Mouse (Mus musculus): ENCODE results near the gene Ppp2r2c. TPM values are rescaled to one million over a fixed set of nuclear protein-coding genes. Genes with fewer than 3 reads are reported as not detected.

The Ppp2r2c gene
- polyA plus RNA-seq, 1 experiment from 2014 or later: 0.83 TPM

GRCm38 (mm10) chr5:36888911-36889310, 20.6 kb downstream of the Ppp2r2c start:
- no peak overlapping the region for H3K9ac ChIP-seq
- no peak overlapping the region for H3K27ac ChIP-seq
- no peaks in the 10 kb centered on the region for H3K9me3 ChIP-seq
- no peaks in the 10 kb centered on the region for H3K36me3 ChIP-seq
- ATAC-seq (ENCODE audit: insufficient number of reproducible peaks, low FRiP score, low TSS enrichment, low read depth): no peak
- H3K4me2 ChIP-seq: no peak overlapping the region
- 85% methylated on average over 11 of the region's 11 CpGs for WGBS
- H3K4me1 ChIP-seq: no peaks in the 10 kb centered on the region
- H3K4me3 ChIP-seq: no peak overlapping the region
- H3K27me3 ChIP-seq: peaks cover 5% of the 10 kb centered on the region; the same call in 1 of the 2 replicates

- Histone ChIP-seq H3K36me3 (no peaks in the 10 kb centered on the region), H3K27ac (no peak overlapping the region), H3K4me2 (no peak overlapping the region), H3K9ac (no peak overlapping the region), H3K27me3 (peaks cover 5% of the 10 kb centered on the region; the same call in 1 of the 2 replicates), H3K4me3 (no peak overlapping the region), H3K4me1 (no peaks in the 10 kb centered on the region), H3K9me3 (no peaks in the 10 kb centered on the region)
- no peak for ATAC-seq (ENCODE audit: insufficient number of reproducible peaks, low FRiP score, low TSS enrichment, low read depth)
- 73% methylated on average over 2 of the region's 2 CpGs for WGBS
Observed at GRCm38 (mm10) chr5:36889380-36889886, 21.1 kb downstream of the Ppp2r2c start.

- Histone ChIP-seq H3K4me1 (no peaks in the 10 kb centered on the region), H3K4me2 (no peak overlapping the region), H3K4me3 (no peak overlapping the region), H3K9ac (no peak overlapping the region), H3K9me3 (no peaks in the 10 kb centered on the region), H3K27me3 (peaks cover 6% of the 10 kb centered on the region; the same call in 1 of the 2 replicates), H3K36me3 (no peaks in the 10 kb centered on the region), H3K27ac (no peak overlapping the region)
- 43% methylated on average over 9 of the region's 9 CpGs for WGBS
- ATAC-seq (ENCODE audit: insufficient number of reproducible peaks, low FRiP score, low TSS enrichment, low read depth): no peak
Observed at GRCm38 (mm10) chr5:36890794-36891193, 22.5 kb downstream of the Ppp2r2c start.

- Histone ChIP-seq H3K9me3 (no peaks in the 10 kb centered on the region), H3K4me1 (no peaks in the 10 kb centered on the region)
- WGBS: 43% methylated on average over 4 of the region's 4 CpGs
Observed at GRCm38 (mm10) chr5:36891793-36892470, 23.6 kb downstream of the Ppp2r2c start.

GRCm38 (mm10) chr5:36893263-36893662, 24.9 kb downstream of the Ppp2r2c start:
- ATAC-seq (ENCODE audit: insufficient number of reproducible peaks, low FRiP score, low TSS enrichment, low read depth): no peak
- Histone ChIP-seq H3K9me3 (no peaks in the 10 kb centered on the region), H3K9ac (no peak overlapping the region), H3K27me3 (peaks cover 10% of the 10 kb centered on the region; the same call in 1 of the 2 replicates), H3K4me1 (no peaks in the 10 kb centered on the region), H3K4me2 (no peak overlapping the region), H3K27ac (no peak overlapping the region), H3K36me3 (no peaks in the 10 kb centered on the region), H3K4me3 (no peak overlapping the region)
- WGBS: 71% methylated on average over 9 of the region's 9 CpGs

More at GRCm38 (mm10) chr5:36891793-36892470, 23.6 kb downstream of the Ppp2r2c start:
- Histone ChIP-seq H3K36me3 (no peaks in the 10 kb centered on the region), H3K4me2 (no peak overlapping the region), H3K27me3 (peaks cover 10% of the 10 kb centered on the region; the same call in 1 of the 2 replicates), H3K27ac (no peak overlapping the region), H3K4me3 (no peak overlapping the region), H3K9ac (no peak overlapping the region)
- no peak for ATAC-seq (ENCODE audit: insufficient number of reproducible peaks, low FRiP score, low TSS enrichment, low read depth)

- peaks cover 10% of the 10 kb centered on the region; the same call in 1 of the 2 replicates for H3K27me3 ChIP-seq
- no peak overlapping the region for H3K4me3 ChIP-seq
- no peak for ATAC-seq (ENCODE audit: insufficient number of reproducible peaks, low FRiP score, low TSS enrichment, low read depth)
- H3K4me1 ChIP-seq: no peaks in the 10 kb centered on the region
- H3K9ac ChIP-seq: no peak overlapping the region
- H3K36me3 ChIP-seq: no peaks in the 10 kb centered on the region
- no peak overlapping the region for H3K27ac ChIP-seq
- no peaks in the 10 kb centered on the region for H3K9me3 ChIP-seq
- 68% methylated on average over 10 of the region's 10 CpGs for WGBS
- no peak overlapping the region for H3K4me2 ChIP-seq
Observed at GRCm38 (mm10) chr5:36894070-36894469, 25.8 kb downstream of the Ppp2r2c start.

- WGBS: 58% methylated on average over 6 of the region's 6 CpGs
- H3K9ac ChIP-seq: no peak overlapping the region
- H3K9me3 ChIP-seq: no peaks in the 10 kb centered on the region
Observed at GRCm38 (mm10) chr5:36894604-36895368, 26.5 kb downstream of the Ppp2r2c start.

GRCm38 (mm10) chr5:36895621-36896573, 27.6 kb downstream of the Ppp2r2c start:
- H3K27me3 ChIP-seq: peaks cover 10% of the 10 kb centered on the region; the same call in 1 of the 2 replicates
- no peak overlapping the region for H3K27ac ChIP-seq
- H3K4me1 ChIP-seq: no peaks in the 10 kb centered on the region
- no peak overlapping the region for H3K9ac ChIP-seq
- no peak overlapping the region for H3K4me2 ChIP-seq
- WGBS: 79% methylated on average over 10 of the region's 10 CpGs
- H3K4me3 ChIP-seq: no peak overlapping the region
- no peak for ATAC-seq (ENCODE audit: insufficient number of reproducible peaks, low FRiP score, low TSS enrichment, low read depth)
- no peaks in the 10 kb centered on the region for H3K9me3 ChIP-seq
- H3K36me3 ChIP-seq: no peaks in the 10 kb centered on the region

More at GRCm38 (mm10) chr5:36894604-36895368, 26.5 kb downstream of the Ppp2r2c start:
- no peak overlapping the region for H3K4me2 ChIP-seq
- H3K4me1 ChIP-seq: no peaks in the 10 kb centered on the region
- H3K4me3 ChIP-seq: no peak overlapping the region
- H3K27me3 ChIP-seq: peaks cover 10% of the 10 kb centered on the region; the same call in 1 of the 2 replicates
- H3K27ac ChIP-seq: no peak overlapping the region
- no peak for ATAC-seq (ENCODE audit: insufficient number of reproducible peaks, low FRiP score, low TSS enrichment, low read depth)
- H3K36me3 ChIP-seq: no peaks in the 10 kb centered on the region

GRCm38 (mm10) chr5:36897999-36898398, 29.7 kb downstream of the Ppp2r2c start:
- H3K4me1 ChIP-seq: no peaks in the 10 kb centered on the region
- H3K4me3 ChIP-seq: no peak overlapping the region
- no peaks in the 10 kb centered on the region for H3K36me3 ChIP-seq
- ATAC-seq (ENCODE audit: insufficient number of reproducible peaks, low FRiP score, low TSS enrichment, low read depth): no peak
- H3K27ac ChIP-seq: no peak overlapping the region
- H3K9ac ChIP-seq: no peak overlapping the region
- 86% methylated on average over 8 of the region's 8 CpGs for WGBS
- no peaks in the 10 kb centered on the region for H3K9me3 ChIP-seq
- H3K4me2 ChIP-seq: no peak overlapping the region
- H3K27me3 ChIP-seq: 0 out of 2 replicates have a peak, but pooled peaks cover 4% of the 10 kb centered on the region

GRCm38 (mm10) chr5:36898415-36899109, 30.2 kb downstream of the Ppp2r2c start:
- H3K4me3 ChIP-seq: no peak overlapping the region
- H3K36me3 ChIP-seq: no peaks in the 10 kb centered on the region
- 67% methylated on average over 11 of the region's 11 CpGs for WGBS
- no peaks in the 10 kb centered on the region for H3K9me3 ChIP-seq
- no peak overlapping the region for H3K9ac ChIP-seq
- no peak overlapping the region for H3K4me2 ChIP-seq
- 0 out of 2 replicates have a peak, but pooled peaks cover 4% of the 10 kb centered on the region for H3K27me3 ChIP-seq
- ATAC-seq (ENCODE audit: insufficient number of reproducible peaks, low FRiP score, low TSS enrichment, low read depth): no peak
- H3K27ac ChIP-seq: no peak overlapping the region
- H3K4me1 ChIP-seq: no peaks in the 10 kb centered on the region

- H3K4me2 ChIP-seq: no peak overlapping the region
- 77% methylated on average over 5 of the region's 5 CpGs for WGBS
- no peak overlapping the region for H3K9ac ChIP-seq
- no peaks in the 10 kb centered on the region for H3K9me3 ChIP-seq
- ATAC-seq (ENCODE audit: insufficient number of reproducible peaks, low FRiP score, low TSS enrichment, low read depth): no peak
- H3K4me3 ChIP-seq: no peak overlapping the region
- H3K4me1 ChIP-seq: no peaks in the 10 kb centered on the region
- H3K27me3 ChIP-seq: 0 out of 2 replicates have a peak, but pooled peaks cover 4% of the 10 kb centered on the region
- no peaks in the 10 kb centered on the region for H3K36me3 ChIP-seq
- no peak overlapping the region for H3K27ac ChIP-seq
Observed at GRCm38 (mm10) chr5:36899392-36899791, 31.1 kb downstream of the Ppp2r2c start.
